Mouse (Mus musculus): Measurements from ENCODE around the gene Sh3glb2. TPM values are rescaled to one million over a fixed set of nuclear protein-coding genes. Genes with fewer than 3 reads are reported as not detected.

The Sh3glb2 gene
- polyA plus RNA-seq, 1 experiment, result 562 TPM

DNA sequence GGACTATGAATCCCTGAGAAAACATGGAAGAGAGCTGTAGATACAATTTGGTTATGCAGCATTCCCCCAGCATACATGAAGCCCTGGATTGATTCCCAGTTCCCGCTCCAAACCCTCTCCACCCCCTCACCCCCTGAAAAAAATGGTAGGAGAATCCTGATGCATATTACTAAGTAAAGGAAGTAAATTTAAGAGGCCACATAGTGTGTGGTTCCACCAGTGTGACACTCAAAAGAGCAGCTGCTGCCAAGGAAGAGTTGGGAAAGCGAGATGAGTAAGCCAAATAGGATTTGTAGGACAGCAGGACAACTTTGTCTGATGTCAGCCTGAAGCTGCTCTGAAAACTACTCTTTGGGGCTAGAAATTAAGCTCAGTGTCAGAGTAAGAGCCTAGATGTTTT is 47.7 kb downstream of the Sh3glb2 start:
- TF ChIP-seq POLR2A (IDR thresholded peaks at IDR 0.05; ENCODE audit: insufficient read depth, low read depth, low read length), result no peak
- TF ChIP-seq CTCF (IDR thresholded peaks at IDR 0.05; ENCODE audit: insufficient read depth, low read depth, low read length), result no peak
- H3K4me3 ChIP-seq (ENCODE audit: insufficient read depth, low read depth, low read length), result no peak overlapping the region
- H3K27ac ChIP-seq (ENCODE audit: insufficient read depth, low read depth, low read length), result no peak overlapping the region
- WGBS, result 81% methylated on average over 2 of the region's 2 CpGs
- no peaks in the 10 kb centered on the region for H3K4me1 ChIP-seq (ENCODE audit: control insufficient read depth, insufficient read depth, low read length)

GRCm38 (mm10) chr2:30309351-30309750 is 49.8 kb downstream of the Sh3glb2 start:
- H3K4me3 ChIP-seq (ENCODE audit: insufficient read depth, low read depth, low read length), result no peak overlapping the region
- WGBS, result 92% methylated on average over 3 of the region's 3 CpGs
- TF ChIP-seq POLR2A (IDR thresholded peaks at IDR 0.05; ENCODE audit: insufficient read depth, low read depth, low read length) (no peak), CTCF (IDR thresholded peaks at IDR 0.05; ENCODE audit: insufficient read depth, low read depth, low read length) (no peak)
- no peak overlapping the region for H3K27ac ChIP-seq (ENCODE audit: insufficient read depth, low read depth, low read length)
- no peaks in the 10 kb centered on the region for H3K4me1 ChIP-seq (ENCODE audit: control insufficient read depth, insufficient read depth, low read length)

DNA sequence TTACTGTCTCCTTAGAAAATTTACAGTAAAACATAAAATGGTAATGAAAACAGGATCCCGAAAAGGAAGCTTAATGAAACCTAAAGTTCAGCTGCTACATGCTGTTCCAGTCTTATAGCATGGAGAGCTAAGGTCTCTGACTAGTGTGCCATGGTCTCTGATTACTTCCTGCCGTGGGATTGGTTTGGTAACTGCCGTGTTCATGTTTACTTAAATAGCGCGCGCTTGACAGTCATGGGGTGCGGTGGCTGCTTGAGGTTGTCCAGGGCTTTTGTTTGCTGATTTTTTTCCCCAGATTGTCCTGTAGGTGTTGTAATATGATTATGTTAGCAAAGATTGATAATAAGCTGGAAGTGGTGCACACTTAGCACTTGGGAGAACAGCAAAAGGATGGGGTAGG is 53.0 kb downstream of the Sh3glb2 start:
- no peaks in the 10 kb centered on the region for H3K4me1 ChIP-seq (ENCODE audit: control insufficient read depth, insufficient read depth, low read length)
- TF ChIP-seq CTCF (IDR thresholded peaks at IDR 0.05; ENCODE audit: insufficient read depth, low read depth, low read length) (no peak), POLR2A (IDR thresholded peaks at IDR 0.05; ENCODE audit: insufficient read depth, low read depth, low read length) (no peak)
- 94% methylated on average over 7 of the region's 7 CpGs for WGBS

GRCm38 (mm10) chr2:30299966-30300365 is 59.2 kb downstream of the Sh3glb2 start:
- TF ChIP-seq POLR2A (IDR thresholded peaks at IDR 0.05; ENCODE audit: insufficient read depth, low read depth, low read length) (no peak), CTCF (IDR thresholded peaks at IDR 0.05; ENCODE audit: insufficient read depth, low read depth, low read length) (no peak)
- WGBS, result 89% methylated on average over 5 of the region's 5 CpGs
- H3K27ac ChIP-seq (ENCODE audit: insufficient read depth, low read depth, low read length), result no peak overlapping the region
- no peak overlapping the region for H3K4me3 ChIP-seq (ENCODE audit: insufficient read depth, low read depth, low read length)
- no peaks in the 10 kb centered on the region for H3K4me1 ChIP-seq (ENCODE audit: control insufficient read depth, insufficient read depth, low read length)

More for the DNA sequence above, 53.0 kb downstream of the Sh3glb2 start:
- Histone ChIP-seq H3K27ac (ENCODE audit: insufficient read depth, low read depth, low read length) (no peak overlapping the region), H3K4me3 (ENCODE audit: insufficient read depth, low read depth, low read length) (no peak overlapping the region)

DNA sequence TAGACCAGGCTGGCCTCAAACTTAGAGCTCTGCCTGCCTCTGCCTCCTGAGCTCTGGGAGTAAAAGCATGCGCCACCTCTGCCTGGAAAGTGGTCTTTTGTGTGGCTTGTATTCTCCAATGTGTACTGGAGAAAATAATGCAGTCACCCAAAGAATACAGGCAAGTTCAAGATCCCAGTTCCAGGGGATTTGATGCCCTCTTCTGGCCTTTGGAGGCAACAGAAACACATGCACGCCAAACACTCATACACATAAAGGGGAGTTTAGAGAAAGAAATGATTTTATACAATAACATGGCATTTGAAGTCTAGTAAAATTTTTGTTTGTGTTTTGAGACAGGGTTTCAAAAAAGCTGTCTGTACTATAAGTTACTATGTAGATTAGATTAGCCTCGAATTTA is 59.6 kb downstream of the Sh3glb2 start:
- Histone ChIP-seq H3K4me1 (ENCODE audit: control insufficient read depth, insufficient read depth, low read length) (no peaks in the 10 kb centered on the region), H3K27ac (ENCODE audit: insufficient read depth, low read depth, low read length) (no peak overlapping the region), H3K4me3 (ENCODE audit: insufficient read depth, low read depth, low read length) (no peak overlapping the region)
- TF ChIP-seq POLR2A (IDR thresholded peaks at IDR 0.05; ENCODE audit: insufficient read depth, low read depth, low read length), result no peak
- no peak for TF ChIP-seq CTCF (IDR thresholded peaks at IDR 0.05; ENCODE audit: insufficient read depth, low read depth, low read length)
- 79% methylated on average over 3 of the region's 3 CpGs for WGBS

Other genes starting within 250 kb of the Sh3glb2 start
- gene Zer1, start 234.8 kb downstream of the Sh3glb2 start, polyA plus RNA-seq (2012; ENCODE audit: insufficient read depth, insufficient read length, low replicate concordance, missing spikeins), result not detected in 2 replicates
- gene Tbc1d13, start 225.6 kb downstream of the Sh3glb2 start, polyA plus RNA-seq (2012; ENCODE audit: insufficient read depth, insufficient read length, low replicate concordance, missing spikeins), result not detected in 2 replicates
- gene Endog, start 187.8 kb downstream of the Sh3glb2 start, polyA plus RNA-seq (2012; ENCODE audit: insufficient read depth, insufficient read length, low replicate concordance, missing spikeins), result not detected in 2 replicates
- not detected in 2 replicates for gene Spout1, start 180.9 kb downstream of the Sh3glb2 start, polyA plus RNA-seq (2012; ENCODE audit: insufficient read depth, insufficient read length, low replicate concordance, missing spikeins)
- gene Kyat1, start 153.5 kb downstream of the Sh3glb2 start, polyA plus RNA-seq (2012; ENCODE audit: insufficient read depth, insufficient read length, low replicate concordance, missing spikeins), result not detected in 2 replicates
- not detected in 2 replicates for gene Lrrc8a, start 121.6 kb downstream of the Sh3glb2 start, polyA plus RNA-seq (2012; ENCODE audit: insufficient read depth, insufficient read length, low replicate concordance, missing spikeins)
- not detected in 2 replicates for gene Gm28035, start 118.8 kb downstream of the Sh3glb2 start, polyA plus RNA-seq (2012; ENCODE audit: insufficient read depth, insufficient read length, low replicate concordance, missing spikeins)
- not detected in 2 replicates for gene Phyhd1, start 93.1 kb downstream of the Sh3glb2 start, polyA plus RNA-seq (2012; ENCODE audit: insufficient read depth, insufficient read length, low replicate concordance, missing spikeins)
- not detected in 2 replicates for gene Gm28038, start 78.3 kb downstream of the Sh3glb2 start, polyA plus RNA-seq (2012; ENCODE audit: insufficient read depth, insufficient read length, low replicate concordance, missing spikeins)
- gene Dolk, start 73.0 kb downstream of the Sh3glb2 start, polyA plus RNA-seq (2012; ENCODE audit: insufficient read depth, insufficient read length, low replicate concordance, missing spikeins), result not detected in 2 replicates
- gene Nup188, start 72.9 kb downstream of the Sh3glb2 start, polyA plus RNA-seq (2012; ENCODE audit: insufficient read depth, insufficient read length, low replicate concordance, missing spikeins), result not detected in 2 replicates
- gene Miga2, start 4.9 kb upstream of the Sh3glb2 start, polyA plus RNA-seq (2012; ENCODE audit: insufficient read depth, insufficient read length, low replicate concordance, missing spikeins), result not detected in 2 replicates
- not detected in 2 replicates for gene Dolpp1, start 32.9 kb upstream of the Sh3glb2 start, polyA plus RNA-seq (2012; ENCODE audit: insufficient read depth, insufficient read length, low replicate concordance, missing spikeins)
- gene Crat, start 56.5 kb upstream of the Sh3glb2 start, polyA plus RNA-seq (2012; ENCODE audit: insufficient read depth, insufficient read length, low replicate concordance, missing spikeins), result not detected in 2 replicates
- not detected in 2 replicates for gene Ptpa, start 56.7 kb upstream of the Sh3glb2 start, polyA plus RNA-seq (2012; ENCODE audit: insufficient read depth, insufficient read length, low replicate concordance, missing spikeins)
- gene Ier5l, start 114.9 kb upstream of the Sh3glb2 start, polyA plus RNA-seq (2012; ENCODE audit: insufficient read depth, insufficient read length, low replicate concordance, missing spikeins), result not detected in 2 replicates
- gene Cstad, start 235.7 kb upstream of the Sh3glb2 start, polyA plus RNA-seq (2012; ENCODE audit: insufficient read depth, insufficient read length, low replicate concordance, missing spikeins), result not detected in 2 replicates

Data from olfactory bulb, adult 2 months (tissue).